Mouse (Mus musculus): ENCODE measurements around the gene Gm49342. TPM values are rescaled to one million over a fixed set of nuclear protein-coding genes. Genes with fewer than 3 reads are reported as not detected.
A peak's percentile ranks its signal among the peaks of the same experiment; 100 is the strongest.
"Not testable (repeated sequence)": the region's sequence is repeated elsewhere in the genome, so short reads cannot be mapped to it uniquely, and the experiment has no call there.

Gm49342 gene
- polyA plus RNA-seq, 1 experiment = 5.5 TPM

GRCm38 (mm10) chr14:50938119-50938908 lies 6.0 kb upstream of the Gm49342 start:
- H3K27me3 ChIP-seq (ENCODE audit: control insufficient read depth, insufficient read depth, low read length) = no peaks in the 10 kb centered on the region
- no peaks in the 10 kb centered on the region for H3K4me1 ChIP-seq (ENCODE audit: control insufficient read depth, insufficient read depth, low read length)
- TF ChIP-seq CTCF (IDR thresholded peaks at IDR 0.05; ENCODE audit: control insufficient read depth, insufficient read depth, insufficient replicate concordance, low read depth, low read length) = no peak
- TF ChIP-seq POLR2A (IDR thresholded peaks at IDR 0.05; ENCODE audit: control insufficient read depth, low read depth, low read length) = no peak
- H3K27ac ChIP-seq (ENCODE audit: control insufficient read depth, insufficient read depth, low read depth, low read length) = no peak overlapping the region
- no peaks in the 10 kb centered on the region for H3K36me3 ChIP-seq (ENCODE audit: control insufficient read depth, insufficient read depth, low read length)
- H3K4me3 ChIP-seq (ENCODE audit: control insufficient read depth, low read depth, low read length) = no peak overlapping the region

- Histone ChIP-seq H3K4me1 (ENCODE audit: control insufficient read depth, insufficient read depth, low read length) (no peaks in the 10 kb centered on the region), H3K4me3 (ENCODE audit: control insufficient read depth, low read depth, low read length) (no peak overlapping the region), H3K27ac (ENCODE audit: control insufficient read depth, insufficient read depth, low read depth, low read length) (no peak overlapping the region), H3K27me3 (ENCODE audit: control insufficient read depth, insufficient read depth, low read length) (no peaks in the 10 kb centered on the region), H3K36me3 (ENCODE audit: control insufficient read depth, insufficient read depth, low read length) (no peaks in the 10 kb centered on the region)
- no peak for TF ChIP-seq POLR2A (IDR thresholded peaks at IDR 0.05; ENCODE audit: control insufficient read depth, low read depth, low read length)
- no peak for TF ChIP-seq CTCF (IDR thresholded peaks at IDR 0.05; ENCODE audit: control insufficient read depth, insufficient read depth, insufficient replicate concordance, low read depth, low read length)
Measured at GRCm38 (mm10) chr14:50938940-50939339, 5.4 kb upstream of the Gm49342 start.

- not testable (repeated sequence) for H3K27me3 ChIP-seq (ENCODE audit: control insufficient read depth, insufficient read depth, low read length); H3K36me3 ChIP-seq (ENCODE audit: control insufficient read depth, insufficient read depth, low read length); H3K4me1 ChIP-seq (ENCODE audit: control insufficient read depth, insufficient read depth, low read length)
- H3K27ac ChIP-seq (ENCODE audit: control insufficient read depth, insufficient read depth, low read depth, low read length) = peak overlapping the region; percentile 74
- peak overlapping the region; percentile 85 for H3K4me3 ChIP-seq (ENCODE audit: control insufficient read depth, low read depth, low read length)
Measured at GRCm38 (mm10) chr14:50944668-50945033, 334 bp downstream of the Gm49342 start.

GRCm38 (mm10) chr14:50945081-50945480 lies 764 bp downstream of the Gm49342 start:
- not testable (repeated sequence) for H3K36me3 ChIP-seq (ENCODE audit: control insufficient read depth, insufficient read depth, low read length); H3K27me3 ChIP-seq (ENCODE audit: control insufficient read depth, insufficient read depth, low read length); H3K4me1 ChIP-seq (ENCODE audit: control insufficient read depth, insufficient read depth, low read length); H3K27ac ChIP-seq (ENCODE audit: control insufficient read depth, insufficient read depth, low read depth, low read length)
- peak overlapping the region; percentile 85 for H3K4me3 ChIP-seq (ENCODE audit: control insufficient read depth, low read depth, low read length)

GRCm38 (mm10) chr14:50945526-50945925 lies 1.2 kb downstream of the Gm49342 start:
- not testable (repeated sequence) for H3K4me1 ChIP-seq (ENCODE audit: control insufficient read depth, insufficient read depth, low read length); H3K27ac ChIP-seq (ENCODE audit: control insufficient read depth, insufficient read depth, low read depth, low read length); H3K36me3 ChIP-seq (ENCODE audit: control insufficient read depth, insufficient read depth, low read length); H3K27me3 ChIP-seq (ENCODE audit: control insufficient read depth, insufficient read depth, low read length); H3K4me3 ChIP-seq (ENCODE audit: control insufficient read depth, low read depth, low read length)

GRCm38 (mm10) chr14:50955487-50955886 lies 11.2 kb downstream of the Gm49342 start:
- H3K27me3 ChIP-seq (ENCODE audit: control insufficient read depth, insufficient read depth, low read length) = no peaks in the 10 kb centered on the region
- H3K4me3 ChIP-seq (ENCODE audit: control insufficient read depth, low read depth, low read length) = peak overlapping the region; percentile 68
- H3K36me3 ChIP-seq (ENCODE audit: control insufficient read depth, insufficient read depth, low read length) = no peaks in the 10 kb centered on the region
- no peaks in the 10 kb centered on the region; the same call in 1 of the 2 replicates for H3K4me1 ChIP-seq (ENCODE audit: control insufficient read depth, insufficient read depth, low read length)
- TF ChIP-seq POLR2A (IDR thresholded peaks at IDR 0.05; ENCODE audit: control insufficient read depth, low read depth, low read length) (no peak), CTCF (IDR thresholded peaks at IDR 0.05; ENCODE audit: control insufficient read depth, insufficient read depth, insufficient replicate concordance, low read depth, low read length) (no peak)
- H3K27ac ChIP-seq (ENCODE audit: control insufficient read depth, insufficient read depth, low read depth, low read length) = no peak overlapping the region

GRCm38 (mm10) chr14:50955942-50956508 lies 11.7 kb downstream of the Gm49342 start, which contains the start of gene Pnp2:
Pnp2 (plus strand) TSS chr14:50955992.
- not testable (repeated sequence) for H3K27ac ChIP-seq (ENCODE audit: control insufficient read depth, insufficient read depth, low read depth, low read length); H3K4me1 ChIP-seq (ENCODE audit: control insufficient read depth, insufficient read depth, low read length); H3K27me3 ChIP-seq (ENCODE audit: control insufficient read depth, insufficient read depth, low read length); H3K36me3 ChIP-seq (ENCODE audit: control insufficient read depth, insufficient read depth, low read length)
- peak within 1 kb of the TSS; percentile 68 for H3K4me3 ChIP-seq (ENCODE audit: control insufficient read depth, low read depth, low read length)

GRCm38 (mm10) chr14:50956724-50957123 lies 12.4 kb downstream of the Gm49342 start:
- H3K27ac ChIP-seq (ENCODE audit: control insufficient read depth, insufficient read depth, low read depth, low read length); H3K27me3 ChIP-seq (ENCODE audit: control insufficient read depth, insufficient read depth, low read length); H3K36me3 ChIP-seq (ENCODE audit: control insufficient read depth, insufficient read depth, low read length); H3K4me1 ChIP-seq (ENCODE audit: control insufficient read depth, insufficient read depth, low read length): not testable (repeated sequence)
- peak overlapping the region; percentile 68; the same call in 1 of the 2 replicates for H3K4me3 ChIP-seq (ENCODE audit: control insufficient read depth, low read depth, low read length)

GRCm38 (mm10) chr14:50957146-50957545 lies 12.8 kb downstream of the Gm49342 start:
- not testable (repeated sequence) for H3K27ac ChIP-seq (ENCODE audit: control insufficient read depth, insufficient read depth, low read depth, low read length); H3K4me1 ChIP-seq (ENCODE audit: control insufficient read depth, insufficient read depth, low read length); H3K36me3 ChIP-seq (ENCODE audit: control insufficient read depth, insufficient read depth, low read length); H3K27me3 ChIP-seq (ENCODE audit: control insufficient read depth, insufficient read depth, low read length)
- H3K4me3 ChIP-seq (ENCODE audit: control insufficient read depth, low read depth, low read length) = peak overlapping the region; percentile 36

GRCm38 (mm10) chr14:50958289-50958995 lies 14.1 kb downstream of the Gm49342 start:
- H3K27ac ChIP-seq (ENCODE audit: control insufficient read depth, insufficient read depth, low read depth, low read length); H3K4me1 ChIP-seq (ENCODE audit: control insufficient read depth, insufficient read depth, low read length); H3K36me3 ChIP-seq (ENCODE audit: control insufficient read depth, insufficient read depth, low read length); H3K4me3 ChIP-seq (ENCODE audit: control insufficient read depth, low read depth, low read length); H3K27me3 ChIP-seq (ENCODE audit: control insufficient read depth, insufficient read depth, low read length): not testable (repeated sequence)
